In genomic region chr4:117885994-117886393, GRCm38 (mm10) we compare ENCODE assay signal across 9 mouse cellular contexts. TPM values are rescaled to one million over a fixed set of nuclear protein-coding genes. Genes with fewer than 3 reads are reported as not detected.
DNase-seq lines count a peak whose midpoint lies in the region; ATAC-seq and TF ChIP-seq lines count a peak whose summit lies in the region.
"Had no signal": no experiment of that assay in that cellular context is flagged by ENCODE, and none has a peak within 500 bp of the region (broad histone marks: within the 10 kb centered on the region; RNA-seq: fewer than 3 reads in every experiment).

No protein-coding gene starts in this region.

- peaks cover 17% of the 10 kb centered on the region for H3K4me1 ChIP-seq in heart, embryonic 16.5 days (ENCODE audit: control insufficient read depth, insufficient read depth, low read length)
- peaks cover 0 to 13% of the 10 kb centered on the region in 2 experiments; a peak in 3 of 4 replicates for H3K4me1 ChIP-seq in MEL (ENCODE audit: control insufficient read depth in 1 of 2, insufficient read depth in 2 of 2, low read length in 2 of 2)
- H3K4me1 ChIP-seq in hindbrain, embryonic 12.5 days: peaks cover 49% of the 10 kb centered on the region
- peaks cover 37% of the 10 kb centered on the region for H3K4me1 ChIP-seq in midbrain, embryonic 12.5 days

- peak overlapping the region; percentile 90; the same call in 1 of the 2 replicates for H3K9ac ChIP-seq in heart, embryonic 16.5 days (ENCODE audit: low read length)
- H3K9ac ChIP-seq in MEL (ENCODE audit: control insufficient read depth, low read depth, low read length, poor library complexity, severe bottlenecking): peak overlapping the region; percentile 93
- H3K9ac ChIP-seq in hindbrain, embryonic 12.5 days: peak overlapping the region; percentile 95
- H3K9ac ChIP-seq in midbrain, embryonic 12.5 days (replicated peaks): peak overlapping the region; percentile 88; the same call in 1 of the 2 replicates

- peaks cover 19% of the 10 kb centered on the region for H3K36me3 ChIP-seq in heart, embryonic 16.5 days (ENCODE audit: control insufficient read depth, insufficient read depth)
- peaks cover 0 to 3% of the 10 kb centered on the region in 2 experiments; a peak in 3 of 4 replicates for H3K36me3 ChIP-seq in MEL (ENCODE audit: control insufficient read depth in 1 of 2, insufficient read depth in 2 of 2, low read length in 2 of 2)
- peaks cover 37% of the 10 kb centered on the region for H3K36me3 ChIP-seq in hindbrain, embryonic 12.5 days
- peaks cover 35% of the 10 kb centered on the region for H3K36me3 ChIP-seq in midbrain, embryonic 12.5 days

- H3K27me3 ChIP-seq in heart, embryonic 16.5 days (ENCODE audit: control insufficient read depth, insufficient read depth, low read length): no peaks in the 10 kb centered on the region
- no peaks in the 10 kb centered on the region for H3K27me3 ChIP-seq in MEL (ENCODE audit: control insufficient read depth in 1 of 2, insufficient read depth in 2 of 2, low read length in 2 of 2)
- no peaks in the 10 kb centered on the region for H3K27me3 ChIP-seq in hindbrain, embryonic 12.5 days
- no peaks in the 10 kb centered on the region for H3K27me3 ChIP-seq in midbrain, embryonic 12.5 days
- H3K27me3 ChIP-seq: Patski had no signal

- no peak overlapping the region for H3K27ac ChIP-seq in heart, embryonic 16.5 days (ENCODE audit: low read length)
- H3K27ac ChIP-seq in MEL (ENCODE audit: control insufficient read depth, low read depth, low read length): no peak overlapping the region; the same call in 1 of the 2 replicates
- H3K27ac ChIP-seq in hindbrain, embryonic 12.5 days: no peak overlapping the region
- H3K27ac ChIP-seq in midbrain, embryonic 12.5 days (replicated peaks): no peak overlapping the region

- TF ChIP-seq POLR2A in MEL (IDR thresholded peaks at IDR 0.05; ENCODE audit: control insufficient read depth in 1 of 2, insufficient read depth in 1 of 2, low read depth in 1 of 2, low read length in 2 of 2, poor library complexity in 1 of 2): no peak

- peak overlapping the region; percentile 89 for H3K4me3 ChIP-seq in heart, embryonic 16.5 days (ENCODE audit: low read length)
- H3K4me3 ChIP-seq in MEL (ENCODE audit: control insufficient read depth in 1 of 2, insufficient read depth in 1 of 2, low read depth in 2 of 2, low read length in 2 of 2): peak overlapping the region; percentile 59 to 90; a peak in 3 of 4 replicates
- peak overlapping the region; percentile 92 for H3K4me3 ChIP-seq in hindbrain, embryonic 12.5 days
- peak overlapping the region; percentile 95 for H3K4me3 ChIP-seq in midbrain, embryonic 12.5 days

- no peak for TF ChIP-seq CTCF in MEL (IDR thresholded peaks at IDR 0.05 in 2 of 3, conservative IDR thresholded peaks at IDR 0.05 in 1 of 3; ENCODE audit: control insufficient read depth in 1 of 3, insufficient read depth in 1 of 3, low read depth in 2 of 3, low read length in 3 of 3, poor library complexity in 1 of 3, severe bottlenecking in 1 of 3)

- ATAC-seq in heart, embryonic 16.5 days (replicated peaks; ENCODE audit: extremely low read depth, insufficient read depth, low FRiP score): no peak
- ATAC-seq in hindbrain, embryonic 12.5 days (ENCODE audit: low FRiP score): no peak
- ATAC-seq in midbrain, embryonic 12.5 days (ENCODE audit: low FRiP score, low read depth): no peak
- ATAC-seq: Patski had no signal

- peak overlapping the region; percentile 86 for H3K4me2 ChIP-seq in heart, embryonic 16.5 days (ENCODE audit: low read depth, low read length)
- H3K4me2 ChIP-seq in hindbrain, embryonic 12.5 days (replicated peaks): peak overlapping the region; percentile 93
- H3K4me2 ChIP-seq in midbrain, embryonic 12.5 days (replicated peaks): peak overlapping the region; percentile 87

- 80% methylated on average over 9 of the region's 9 CpGs for WGBS in heart, embryonic 16.5 days
- WGBS in hindbrain, embryonic 12.5 days: 88% methylated on average over 9 of the region's 9 CpGs
- WGBS in midbrain, embryonic 12.5 days: 89% methylated on average over 9 of the region's 9 CpGs

- no peaks in the 10 kb centered on the region for H3K9me3 ChIP-seq in heart, embryonic 16.5 days (replicated peaks; ENCODE audit: control insufficient read depth, low read length)
- H3K9me3 ChIP-seq in MEL (replicated peaks; ENCODE audit: insufficient read depth, low read length): no peaks in the 10 kb centered on the region
- no peaks in the 10 kb centered on the region for H3K9me3 ChIP-seq in hindbrain, embryonic 12.5 days (replicated peaks)
- no peaks in the 10 kb centered on the region for H3K9me3 ChIP-seq in midbrain, embryonic 12.5 days

- TF ChIP-seq RAD21 in MEL (IDR thresholded peaks at IDR 0.05; ENCODE audit: low read depth, low read length): no peak

- no peak for TF ChIP-seq EP300 in MEL (IDR thresholded peaks at IDR 0.05; ENCODE audit: low read depth in 1 of 2, low read length in 2 of 2)

- no peak for DNase-seq in heart, adult 18-20 months
- no peak for DNase-seq in MEL (ENCODE audit: low read depth, low spot score)
- DNase-seq in spleen, postnatal 36 days (ENCODE audit: low spot score in 2 of 2): no peak
- DNase-seq in cerebellum, postnatal 4 days (ENCODE audit: low spot score in 2 of 2): no peak
- no peak for DNase-seq in frontal cortex, postnatal 25 days (ENCODE audit: low spot score in 2 of 2)

- peaks cover 17% of the 10 kb centered on the region for H3K79me2 ChIP-seq in MEL (ENCODE audit: control insufficient read depth, insufficient read depth, low read length, poor library complexity)

TF ChIP-seq in MEL, 35 proteins besides CTCF, POLR2A, EP300 and RAD21 (continues in another document):
- TF ChIP-seq ETS1 (IDR thresholded peaks at IDR 0.05; ENCODE audit: low read depth, low read length): no peak
- TF ChIP-seq CHD1 (IDR thresholded peaks at IDR 0.05; ENCODE audit: low read depth, low read length): no peak
- TF ChIP-seq MYC (IDR thresholded peaks at IDR 0.05; ENCODE audit: low read depth, low read length): no peak
- no peak for TF ChIP-seq UBTF (IDR thresholded peaks at IDR 0.05; ENCODE audit: borderline replicate concordance, insufficient read depth, low read depth, low read length)
- no peak for TF ChIP-seq MAX (IDR thresholded peaks at IDR 0.05; ENCODE audit: low read length)
- TF ChIP-seq HCFC1 (IDR thresholded peaks at IDR 0.05; ENCODE audit: low read depth, low read length): no peak
- TF ChIP-seq KAT2A (conservative IDR thresholded peaks at IDR 0.05; ENCODE audit: low read depth, low read length): no peak
- TF ChIP-seq RCOR1 (IDR thresholded peaks at IDR 0.05; ENCODE audit: low read depth, low read length): no peak
- no peak for TF ChIP-seq POLR2AphosphoS5 (IDR thresholded peaks at IDR 0.05; ENCODE audit: borderline replicate concordance, low read depth, low read length)
- no peak for TF ChIP-seq TBP (IDR thresholded peaks at IDR 0.05; ENCODE audit: low read depth, low read length)
- TF ChIP-seq JUND (IDR thresholded peaks at IDR 0.05; ENCODE audit: low read depth, low read length): no peak

RNA-seq across cellular contexts. Expression of gene Atp6v0b, which starts 1.1 kb away (rescaled TPM):
- polyA plus RNA-seq in heart, embryonic 16.5 days (2015; fragmentation: Nextera tagmentation; extraction: Ambion mirVana): 229 and 244 TPM in 2 replicates
- 100 to 1,000 TPM in 1 of 2 experiments, 10 to 100 TPM in 1; 96.3 to 121 TPM for total RNA-seq in heart, adult 18-20 months (2021)
- 227 and 286 TPM in 2 replicates for total RNA-seq in MEL (2012; rRNA removed)
- 100 to 1,000 TPM in 1 of 2 experiments, not detected in 1; 343 TPM for polyA plus RNA-seq in MEL (2012; ENCODE audit: insufficient read depth in 1 of 2, insufficient read length in 2 of 2, low read depth in 1 of 2, low replicate concordance in 2 of 2, missing spikeins in 1 of 2)
- polyA plus RNA-seq in hindbrain, embryonic 12.5 days (2016; fragmentation: Nextera tagmentation; extraction: Ambion mirVana): 267 and 289 TPM in 2 replicates
- polyA plus RNA-seq in midbrain, embryonic 12.5 days (2016; fragmentation: Nextera tagmentation; extraction: Ambion mirVana): 256 and 264 TPM in 2 replicates

RNA-seq across cellular contexts. Expression of gene B4galt2, which starts 2.7 kb away (rescaled TPM):
- polyA plus RNA-seq in heart, embryonic 16.5 days (2015; fragmentation: Nextera tagmentation; extraction: Ambion mirVana): 8.6 and 9.5 TPM in 2 replicates
- 1 to 10 TPM; 4.0 to 4.4 TPM for total RNA-seq in heart, adult 18-20 months (2021)
- 0.08 TPM in 1 of 2 replicates, not detected in the other for total RNA-seq in MEL (2012; rRNA removed)
- under 1 TPM in 1 of 2 experiments, not detected in 1; 0.19 TPM for polyA plus RNA-seq in MEL (2012; ENCODE audit: insufficient read depth in 1 of 2, insufficient read length in 2 of 2, low read depth in 1 of 2, low replicate concordance in 2 of 2, missing spikeins in 1 of 2)
- 43.9 and 44.3 TPM in 2 replicates for polyA plus RNA-seq in hindbrain, embryonic 12.5 days (2016; fragmentation: Nextera tagmentation; extraction: Ambion mirVana)
- polyA plus RNA-seq in midbrain, embryonic 12.5 days (2016; fragmentation: Nextera tagmentation; extraction: Ambion mirVana): 39.7 and 44.2 TPM in 2 replicates

RNA-seq across cellular contexts. Expression of gene Dph2, which starts 5.8 kb away (rescaled TPM):
- 12.5 and 15.1 TPM in 2 replicates for polyA plus RNA-seq in heart, embryonic 16.5 days (2015; fragmentation: Nextera tagmentation; extraction: Ambion mirVana)
- 1 to 10 TPM; 3.8 TPM for total RNA-seq in heart, adult 18-20 months (2021)
- total RNA-seq in MEL (2012; rRNA removed): 24.7 and 27.2 TPM in 2 replicates
- 10 to 100 TPM in 1 of 2 experiments, not detected in 1; 25.2 TPM for polyA plus RNA-seq in MEL (2012; ENCODE audit: insufficient read depth in 1 of 2, insufficient read length in 2 of 2, low read depth in 1 of 2, low replicate concordance in 2 of 2, missing spikeins in 1 of 2)
- polyA plus RNA-seq in hindbrain, embryonic 12.5 days (2016; fragmentation: Nextera tagmentation; extraction: Ambion mirVana): 20.5 and 22.4 TPM in 2 replicates
- polyA plus RNA-seq in midbrain, embryonic 12.5 days (2016; fragmentation: Nextera tagmentation; extraction: Ambion mirVana): 23.4 and 27.3 TPM in 2 replicates

RNA-seq across cellular contexts. Expression of gene Ccdc24, which starts 13.6 kb away (rescaled TPM):
- polyA plus RNA-seq in heart, embryonic 16.5 days (2015; fragmentation: Nextera tagmentation; extraction: Ambion mirVana): 0.51 and 0.55 TPM in 2 replicates
- under 1 TPM; 0.30 to 0.64 TPM for total RNA-seq in heart, adult 18-20 months (2021)
- total RNA-seq in MEL (2012; rRNA removed): 0.19 and 0.56 TPM in 2 replicates
- under 1 TPM in 1 of 2 experiments, not detected in 1; 0.36 TPM for polyA plus RNA-seq in MEL (2012; ENCODE audit: insufficient read depth in 1 of 2, insufficient read length in 2 of 2, low read depth in 1 of 2, low replicate concordance in 2 of 2, missing spikeins in 1 of 2)
- polyA plus RNA-seq in hindbrain, embryonic 12.5 days (2016; fragmentation: Nextera tagmentation; extraction: Ambion mirVana): 2.9 TPM in 2 replicates
- 2.2 and 2.4 TPM in 2 replicates for polyA plus RNA-seq in midbrain, embryonic 12.5 days (2016; fragmentation: Nextera tagmentation; extraction: Ambion mirVana)

RNA-seq across cellular contexts. Expression of gene Ipo13, which starts 28.8 kb away (rescaled TPM):
- polyA plus RNA-seq in heart, embryonic 16.5 days (2015; fragmentation: Nextera tagmentation; extraction: Ambion mirVana): 43.7 and 49.4 TPM in 2 replicates
- total RNA-seq in heart, adult 18-20 months (2021): 10 to 100 TPM; 68.3 to 72.5 TPM
- total RNA-seq in MEL (2012; rRNA removed): 38.1 and 39.5 TPM in 2 replicates
- polyA plus RNA-seq in MEL (2012; ENCODE audit: insufficient read depth in 1 of 2, insufficient read length in 2 of 2, low read depth in 1 of 2, low replicate concordance in 2 of 2, missing spikeins in 1 of 2): 10 to 100 TPM in 1 of 2 experiments, not detected in 1; 88.0 TPM
- 62.2 and 65.5 TPM in 2 replicates for polyA plus RNA-seq in hindbrain, embryonic 12.5 days (2016; fragmentation: Nextera tagmentation; extraction: Ambion mirVana)
- polyA plus RNA-seq in midbrain, embryonic 12.5 days (2016; fragmentation: Nextera tagmentation; extraction: Ambion mirVana): 66.2 and 68.9 TPM in 2 replicates
